Mouse (Mus musculus) heart, adult 18-20 months (tissue): ENCODE measurements around the gene Trip12. TPM values are rescaled to one million over a fixed set of nuclear protein-coding genes. Genes with fewer than 3 reads are reported as not detected.

Source experiments
- DNase-seq, 2 experiments: peaks; one replicate each; pipeline ENCODE4 v3.0.0; 2021 to 2022; ENCODE audit warnings: mixed read lengths in 1 of 2
- total RNA-seq, 2 experiments: library from RNA; stranded (reverse); gene quantifications; 2 replicates each; pipeline ENCODE4 v1.2.3; 2021

Trip12 gene
- total RNA-seq, 2 experiments from 2014 or later: 178 to 183 TPM

DNA sequence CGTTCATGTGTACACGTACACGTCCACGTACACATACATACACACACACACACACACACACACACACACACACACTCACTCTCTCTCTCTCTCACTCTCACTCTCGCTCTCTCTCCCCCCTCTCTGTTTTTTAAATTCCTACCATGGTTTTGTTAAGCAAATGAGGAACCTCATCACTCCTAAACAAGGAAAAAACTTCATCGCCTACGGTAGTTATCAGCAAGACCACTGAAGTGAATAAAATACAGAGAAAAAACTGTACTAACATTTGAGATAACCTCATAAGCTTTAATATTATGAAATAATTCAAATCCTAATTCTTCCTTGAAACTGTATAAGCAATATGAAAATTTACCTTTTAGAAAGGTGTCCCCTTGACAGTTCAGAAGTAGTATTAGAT, 45.0 kb downstream of the Trip12 start:
- DNase-seq: no peak

DNA sequence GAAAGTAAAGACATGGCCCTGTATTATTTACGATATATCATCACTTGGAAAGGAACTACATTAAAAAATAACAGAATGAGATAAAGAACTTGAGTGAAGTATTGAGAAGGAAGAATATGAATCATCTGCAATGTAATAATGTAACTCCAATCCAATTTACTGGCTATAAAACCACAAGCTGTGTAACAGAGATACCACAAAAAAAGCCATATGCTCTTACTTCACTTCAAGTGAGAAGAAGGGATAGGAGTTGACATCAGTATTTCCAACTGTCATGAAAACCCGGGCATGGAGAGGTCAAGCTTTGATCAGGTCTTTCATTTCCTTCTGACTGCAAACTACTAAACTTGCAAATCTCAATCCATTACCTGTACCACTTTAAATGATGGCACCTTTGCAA, 48.9 kb downstream of the Trip12 start:
- no peak for DNase-seq

DNA sequence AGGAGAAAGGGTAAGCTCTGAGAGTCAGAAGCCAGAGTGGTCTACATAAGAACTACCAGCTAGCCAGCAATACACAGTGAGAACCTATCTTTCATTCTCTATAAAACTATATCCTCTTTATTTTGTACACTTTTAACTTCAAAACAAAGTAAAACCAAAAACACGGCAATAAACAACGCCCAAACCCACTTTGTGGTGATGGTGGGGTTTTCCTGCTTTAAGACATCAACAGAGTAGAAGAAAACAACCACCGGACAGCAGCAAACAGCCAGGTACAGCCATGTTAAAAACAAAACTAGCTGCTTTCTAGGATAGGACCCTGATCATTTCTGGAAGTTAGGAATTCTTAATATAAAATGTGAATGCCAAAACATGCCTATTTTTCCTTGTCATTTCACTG, 59.7 kb downstream of the Trip12 start:
- no peak for DNase-seq

DNA sequence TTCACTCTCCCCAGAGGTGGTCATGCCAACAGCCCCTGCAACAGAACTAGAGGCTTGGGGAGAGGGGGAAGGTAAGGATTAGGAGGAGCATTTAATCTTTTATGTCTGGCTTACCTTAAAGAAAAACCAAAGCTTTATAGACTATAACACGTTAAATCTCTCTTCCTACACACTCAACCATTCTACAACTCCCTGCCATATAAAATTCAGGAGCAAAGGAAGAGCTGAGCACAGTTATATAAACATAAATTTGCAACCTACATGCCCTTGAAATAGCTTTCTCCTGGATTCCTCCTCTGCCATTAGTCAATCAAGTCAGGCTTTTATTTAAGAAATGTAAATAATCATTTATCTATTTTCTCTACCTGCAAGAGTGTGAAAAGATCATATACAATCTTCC, 62.9 kb downstream of the Trip12 start:
- no peak for DNase-seq

DNA sequence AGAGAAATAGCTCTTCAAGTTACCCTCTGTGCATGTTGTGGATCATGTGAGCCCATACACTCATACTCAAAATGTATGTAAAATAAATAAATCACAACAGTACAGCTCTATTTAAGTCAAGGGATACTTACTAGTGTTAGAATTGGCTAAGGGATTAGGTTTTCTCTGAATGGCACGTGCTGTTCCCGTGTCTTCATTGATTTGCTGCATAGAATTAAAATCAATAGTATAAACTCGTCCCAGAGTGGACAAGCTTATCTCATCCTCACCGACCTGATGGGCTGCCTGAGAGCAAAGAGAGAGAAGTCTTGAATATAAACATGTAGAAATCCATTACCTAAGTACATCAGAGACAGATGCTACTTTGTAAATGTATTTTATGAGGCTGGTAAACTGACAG, 81.5 kb downstream of the Trip12 start:
- no peak for DNase-seq

DNA sequence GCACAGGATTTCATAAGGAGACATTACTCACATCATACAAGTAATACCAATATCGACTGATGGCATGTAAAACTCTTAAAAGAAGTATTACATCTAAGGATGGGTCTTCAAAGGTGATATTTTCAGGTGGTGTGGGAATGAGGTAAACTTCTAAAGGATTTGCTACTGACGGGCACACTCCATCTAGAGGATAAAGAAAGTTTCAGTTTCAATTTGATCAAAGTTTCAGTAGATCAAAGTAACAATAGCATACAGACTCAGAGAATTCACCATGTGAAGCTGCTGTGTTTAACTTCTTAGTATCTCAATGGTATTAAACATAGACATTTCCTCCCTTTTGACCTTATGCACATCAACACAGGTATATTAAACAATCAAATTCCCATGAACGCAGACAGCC, 98.2 kb downstream of the Trip12 start:
- DNase-seq: no peak

DNA sequence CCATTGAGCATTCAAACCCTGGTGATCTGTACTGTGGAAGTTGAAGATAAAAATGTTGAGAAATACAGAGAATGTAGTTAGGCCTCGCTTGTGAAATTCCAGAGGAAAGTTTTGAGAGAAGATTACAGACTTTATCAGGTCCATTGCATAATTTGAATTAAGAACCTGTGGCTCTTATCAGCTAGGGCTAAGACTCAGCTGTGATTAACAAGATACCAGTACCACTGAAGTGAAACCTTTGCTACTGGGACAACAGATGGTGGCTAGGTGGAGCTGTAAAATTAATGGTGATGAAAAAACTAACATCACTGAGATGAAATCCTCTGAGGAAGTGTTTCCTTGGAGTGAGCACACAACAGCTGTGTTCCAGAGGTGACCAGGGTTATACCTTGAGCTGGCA, 100.2 kb downstream of the Trip12 start:
- DNase-seq: no peak

DNA sequence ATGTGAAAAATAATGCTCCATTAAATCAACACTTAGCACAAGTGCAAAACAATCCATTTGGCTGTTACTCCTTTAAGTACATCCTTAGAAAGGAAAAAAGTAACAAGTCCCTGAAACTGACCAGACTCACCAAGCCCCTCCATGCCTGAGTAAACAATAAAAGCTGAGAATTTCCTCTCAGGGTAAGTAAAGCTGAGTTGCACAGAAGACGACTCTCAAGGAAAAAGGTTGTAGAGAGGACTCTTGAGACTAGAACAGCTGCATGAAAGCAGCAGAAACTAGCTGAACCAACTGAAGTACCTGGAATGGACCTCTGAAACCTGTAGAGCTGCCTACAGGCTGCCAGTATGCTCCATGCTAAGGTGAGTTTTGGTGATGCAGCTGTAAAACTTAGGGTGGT, 103.2 kb downstream of the Trip12 start:
- DNase-seq: no peak

DNA sequence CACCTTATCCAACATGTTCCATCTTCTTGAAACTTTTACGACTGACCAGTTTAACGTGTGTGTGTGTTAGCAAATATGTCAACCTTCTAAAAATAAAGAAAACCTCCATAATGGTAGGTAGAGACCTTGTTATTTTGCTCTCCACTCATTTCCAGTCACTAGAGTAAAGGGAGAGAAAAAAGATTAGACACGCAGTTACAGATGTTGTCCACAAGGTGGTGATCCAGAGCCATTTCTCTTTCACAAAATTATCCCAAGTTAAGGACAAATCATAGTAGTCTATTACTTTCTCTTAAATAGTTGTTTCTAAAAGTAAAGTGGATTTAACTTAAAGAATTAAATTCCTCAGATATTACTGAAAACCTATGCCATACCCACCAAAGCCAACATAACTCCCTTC, 106.5 kb downstream of the Trip12 start:
- DNase-seq: peak; percentile 7 to 25

DNA sequence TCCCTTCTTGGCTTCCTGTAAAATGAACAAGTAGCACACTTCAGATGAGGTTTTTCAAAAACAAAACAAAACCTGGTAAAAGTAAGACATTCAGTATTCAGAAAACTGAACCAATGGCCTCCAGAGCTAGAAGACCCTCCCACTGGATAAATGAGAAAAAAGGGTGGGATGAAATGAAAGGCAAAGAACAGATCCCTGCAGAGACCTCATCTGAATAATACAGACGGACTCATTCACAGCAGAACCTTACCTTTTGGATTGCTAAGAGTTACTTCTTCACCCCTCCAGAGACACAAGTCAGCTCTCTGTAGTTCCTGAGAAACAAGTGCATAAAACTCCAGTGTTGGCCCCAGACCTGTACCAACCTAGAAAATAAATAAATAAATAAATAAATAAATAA, 108.6 kb downstream of the Trip12 start:
- DNase-seq: no peak

DNA sequence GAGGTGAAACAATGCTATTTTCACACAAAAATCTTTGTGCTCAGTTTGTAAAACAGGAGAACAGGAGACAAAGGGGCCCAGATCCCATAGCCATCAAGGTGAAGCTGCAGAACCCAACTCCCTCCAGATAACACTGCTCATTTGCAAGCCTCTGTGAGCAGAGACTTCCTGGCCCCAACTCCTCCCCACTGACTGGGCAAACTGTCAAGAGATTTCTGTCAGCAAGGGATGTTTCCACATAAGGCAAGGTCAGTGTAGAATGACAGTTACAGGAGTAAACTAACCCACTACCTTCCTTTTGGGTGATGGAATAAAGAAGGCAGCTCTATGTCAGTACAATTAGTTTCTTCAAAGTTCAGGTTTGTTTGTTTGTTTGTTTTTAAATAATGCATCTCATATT, 117.5 kb downstream of the Trip12 start:
- DNase-seq: peak; percentile 39 to 49

DNA sequence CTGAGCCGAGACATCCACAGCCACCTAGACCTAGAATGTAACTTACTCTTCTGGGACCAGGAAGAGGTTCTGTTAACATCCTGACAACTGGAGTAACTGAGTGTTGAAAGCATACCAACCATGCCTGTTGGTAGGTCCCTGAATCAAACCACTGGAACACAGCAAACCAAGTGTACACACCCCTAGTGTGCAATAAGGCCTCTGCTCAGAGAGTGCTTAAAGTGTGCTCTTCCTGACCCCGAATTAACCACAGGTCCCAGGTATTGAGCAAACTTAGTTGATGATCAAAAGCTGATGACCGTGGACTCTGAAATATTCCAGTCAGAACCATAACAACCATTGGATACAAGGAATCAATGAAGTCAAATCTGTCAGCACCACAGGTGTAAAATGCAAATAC, 117.9 kb downstream of the Trip12 start:
- no peak for DNase-seq

DNA sequence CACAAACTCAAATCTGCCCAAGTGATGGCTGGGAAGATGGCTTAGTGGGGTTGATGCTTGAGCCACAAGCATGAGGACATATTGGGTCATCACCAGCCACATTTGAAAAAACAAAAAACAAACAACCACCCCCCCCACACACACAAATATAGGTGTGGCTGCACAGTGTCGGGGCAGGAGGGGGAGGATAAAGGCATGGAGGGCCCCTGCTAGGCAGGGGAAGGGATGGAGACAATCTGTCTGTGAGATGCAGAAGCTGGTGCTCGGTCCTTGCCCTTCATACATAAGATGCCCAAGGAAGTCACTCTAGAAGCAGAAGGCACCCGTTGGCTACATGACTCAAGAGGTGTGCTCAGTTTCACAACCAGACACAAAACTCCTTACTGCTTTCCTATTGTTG, 118.4 kb downstream of the Trip12 start:
- no peak for DNase-seq

DNA sequence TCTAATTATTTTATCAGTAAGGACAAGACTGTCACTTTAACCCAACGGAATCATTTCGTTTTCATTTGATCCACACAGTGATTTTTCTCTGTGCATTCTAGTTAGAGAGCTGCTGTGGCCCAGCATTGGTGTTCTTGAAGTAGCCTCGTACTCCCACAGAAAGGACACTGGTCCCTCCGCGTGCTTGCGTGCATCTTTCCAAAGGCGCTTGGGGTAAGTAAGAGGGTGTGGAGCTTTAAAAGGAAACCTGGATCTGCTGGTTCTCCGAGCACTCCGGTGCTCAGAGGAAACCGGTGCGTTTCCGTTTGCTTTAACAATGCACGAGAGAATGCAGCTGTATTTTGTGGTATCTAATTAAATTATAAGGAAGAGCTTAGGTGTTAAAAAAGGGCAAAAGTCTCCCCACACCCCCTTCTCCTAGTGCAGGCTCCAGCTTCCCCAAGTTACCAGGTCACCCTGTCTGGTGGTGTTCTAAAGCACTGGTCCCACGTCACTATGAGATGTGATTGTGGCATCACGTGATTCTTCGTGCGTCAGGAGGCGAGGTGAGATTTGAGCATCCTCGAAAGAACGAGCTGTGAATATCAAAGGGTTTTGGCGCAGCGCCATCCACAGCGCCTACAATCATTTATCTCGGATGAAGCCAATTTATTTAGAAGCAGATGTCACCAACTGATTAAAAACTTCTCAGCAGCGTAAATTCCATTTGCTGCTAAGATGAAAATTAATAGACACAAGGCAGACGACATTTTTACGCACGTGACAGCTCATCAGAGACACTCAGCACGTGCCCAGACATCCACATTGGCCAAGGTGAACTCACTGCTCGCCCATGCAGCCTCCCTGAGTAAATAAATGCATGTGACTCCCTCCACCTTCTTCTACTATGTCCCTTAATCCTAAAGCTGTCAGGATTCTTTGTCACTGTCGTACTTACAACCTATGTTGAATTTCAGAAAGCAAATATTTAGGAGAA, 130.2 kb downstream of the Trip12 start:
- no peak for DNase-seq

DNA sequence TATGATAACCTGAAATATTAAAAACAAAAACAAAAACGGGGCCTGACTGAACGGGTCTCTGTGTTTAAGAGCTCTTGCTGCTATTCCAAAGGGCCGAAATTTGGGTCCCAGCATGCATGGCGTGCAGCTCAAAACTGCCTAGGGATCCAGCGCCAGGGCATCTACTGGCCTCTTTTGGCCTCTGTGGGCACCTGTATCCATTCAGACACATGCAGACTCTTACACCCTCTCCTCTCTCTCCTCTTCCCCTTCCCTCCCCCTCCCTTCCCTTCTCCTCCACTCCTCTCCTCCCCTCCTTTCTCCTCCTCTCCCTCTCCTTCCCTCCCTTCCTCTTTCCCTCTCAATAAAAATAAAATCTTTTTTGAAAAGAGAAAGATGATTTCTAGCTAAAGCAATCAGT, 130.9 kb downstream of the Trip12 start:
- DNase-seq: no peak

DNA sequence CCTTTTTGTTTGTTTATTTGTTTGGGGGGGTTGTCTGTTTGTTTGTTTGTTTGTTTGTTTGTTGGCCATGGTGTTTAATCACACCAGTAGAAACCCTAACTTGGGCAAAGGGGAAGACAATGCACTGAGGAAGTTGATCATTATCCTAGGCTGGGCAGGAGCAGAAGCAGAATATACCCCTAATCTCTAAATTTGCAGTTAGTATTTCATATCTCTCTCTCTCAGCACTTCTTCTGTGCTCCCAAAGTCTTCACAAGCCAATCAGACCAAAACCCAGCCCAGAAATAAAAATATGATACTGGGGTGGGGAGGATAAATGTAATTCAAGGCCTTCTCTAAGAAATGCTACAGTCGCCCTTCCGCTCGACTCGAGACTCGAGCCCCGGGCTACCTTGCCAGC, 140.1 kb downstream of the Trip12 start:
- no peak for DNase-seq

DNA sequence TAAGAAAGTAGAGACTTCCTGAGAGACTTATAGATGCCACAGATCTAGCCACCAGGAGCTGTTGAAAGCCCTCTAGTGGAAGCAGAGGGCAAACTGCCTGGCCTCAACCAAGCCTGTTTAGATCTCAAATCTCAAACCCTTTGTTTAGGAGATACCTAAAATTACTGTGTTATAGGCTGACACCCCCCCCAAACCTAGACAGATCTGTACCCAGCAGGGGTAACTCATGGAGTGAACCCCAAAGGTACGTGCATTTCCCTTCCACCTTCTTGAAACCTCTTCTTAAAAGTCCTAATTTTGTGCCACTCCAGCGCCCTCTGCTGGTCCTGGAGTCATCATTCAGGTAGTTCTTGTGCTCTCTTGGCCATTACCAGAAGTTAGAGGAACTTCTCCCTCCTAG, 143.2 kb downstream of the Trip12 start:
- DNase-seq: peak; percentile 6 to 13

DNA sequence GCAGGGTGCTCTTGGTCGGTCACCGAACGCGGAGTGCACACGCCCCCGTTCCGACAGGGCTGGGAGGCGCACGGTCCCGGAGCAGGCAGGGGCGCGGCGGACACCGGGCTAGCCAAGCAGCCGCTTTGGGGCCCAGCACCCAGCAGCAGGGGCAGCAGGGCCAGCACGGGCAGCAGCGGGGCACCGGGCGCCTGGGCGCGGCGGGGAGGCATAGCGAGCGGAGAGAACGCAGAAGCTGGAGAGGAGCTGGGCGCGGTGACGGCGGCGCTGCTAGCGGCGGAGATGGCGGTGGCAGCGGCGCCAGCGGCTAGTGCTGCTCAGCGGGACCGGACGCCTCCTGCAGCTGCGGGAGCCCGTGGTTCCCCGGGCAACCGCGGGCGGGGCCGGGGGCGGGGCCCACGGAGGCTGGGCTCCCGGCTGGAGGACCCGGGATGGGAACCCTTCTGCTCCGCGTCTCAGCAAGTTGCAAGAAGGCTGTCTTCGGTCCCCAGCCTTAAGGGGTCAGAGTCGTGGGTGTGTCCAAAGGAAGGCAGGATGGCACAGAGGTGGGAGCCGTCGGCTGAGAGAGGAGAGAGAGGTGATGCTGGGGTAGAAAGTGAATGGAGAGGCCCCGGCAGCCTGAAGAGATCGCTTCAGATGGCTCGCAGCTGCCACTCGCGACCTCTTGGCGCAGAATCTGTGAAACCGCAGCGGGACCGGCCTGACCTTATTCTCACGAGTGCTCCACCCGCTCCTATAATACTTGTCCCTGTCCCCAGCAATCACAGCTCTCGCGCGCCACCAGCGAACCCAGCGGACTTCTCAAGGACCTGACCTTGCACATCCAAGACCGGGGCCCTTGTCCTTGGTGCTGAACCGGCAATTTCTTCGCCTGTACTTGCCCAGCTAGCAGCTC, 144.6 kb downstream of the Trip12 start, which contains the start of gene Dner:
Dner (minus strand) TSS at position 705 of the 895 bp plus-strand sequence.
- DNase-seq: peak; percentile 63 to 77

DNA sequence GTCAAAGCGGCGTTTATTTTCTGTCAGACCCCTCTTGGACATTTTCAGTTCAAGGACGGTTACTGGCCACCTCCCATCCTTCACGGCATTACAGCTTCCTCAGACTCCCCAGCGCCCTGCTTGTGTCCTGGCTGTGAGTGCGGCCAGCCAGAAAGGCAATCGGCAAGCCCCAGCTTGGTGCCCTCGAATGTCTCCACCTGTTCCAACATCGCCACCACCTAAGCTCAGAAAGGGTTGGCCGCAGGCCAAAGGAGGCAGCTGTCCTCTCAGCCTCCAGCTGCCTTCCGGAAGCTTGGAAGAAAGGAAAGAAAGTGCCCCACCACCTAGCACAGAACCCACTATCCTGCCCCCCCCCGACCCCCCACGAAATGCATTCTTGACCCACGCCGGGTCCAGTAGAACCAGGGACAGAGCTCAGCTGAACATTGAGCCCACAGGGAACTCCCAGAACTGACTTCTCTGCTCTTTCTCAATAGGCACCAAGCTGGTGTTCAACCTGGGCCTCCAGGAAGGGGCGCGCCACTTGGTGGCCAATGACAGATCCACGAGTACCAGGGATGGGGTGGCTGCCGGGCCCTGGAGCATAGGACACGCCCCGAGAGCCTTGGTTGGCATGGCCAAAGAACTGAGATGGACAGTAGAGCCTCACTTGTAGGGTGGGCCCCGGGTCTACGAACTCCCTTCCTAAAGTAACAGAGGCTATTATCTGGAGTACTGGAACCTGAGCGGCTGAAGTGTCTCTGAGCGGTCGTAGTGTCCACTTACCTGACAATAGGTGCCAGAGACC, 145.4 kb downstream of the Trip12 start:
- no peak for DNase-seq

DNA sequence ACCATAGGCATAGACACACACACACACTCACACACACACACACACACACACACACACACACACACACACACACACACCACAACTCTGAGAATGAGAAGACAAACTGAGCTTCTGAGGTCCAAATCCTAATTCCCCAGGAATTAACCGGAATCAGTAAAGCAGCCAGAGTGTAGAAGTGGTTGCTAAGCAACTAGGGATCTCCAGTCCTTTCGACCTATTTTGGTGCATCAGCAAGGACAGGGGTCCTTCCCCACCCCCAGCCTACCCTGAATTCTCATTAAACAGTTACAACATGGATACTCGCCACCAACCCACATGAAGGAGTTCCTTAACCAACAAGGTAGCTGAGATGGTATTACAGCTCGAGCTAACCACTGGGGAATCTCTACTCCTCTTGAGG, 162.4 kb downstream of the Trip12 start:
- no peak for DNase-seq
